Mouse (Mus musculus) C2C12 (cell line): Measurements from ENCODE around the gene Ahnak2. TPM values are rescaled to one million over a fixed set of nuclear protein-coding genes. Genes with fewer than 3 reads are reported as not detected.

Source experiments
- H3K27me3 ChIP-seq: one replicate; pipeline ENCODE4 v1.6.1; 2011; ENCODE audit not compliant: control insufficient read depth, insufficient read depth, insufficient read length
- H3K36me3 ChIP-seq: one replicate; pipeline ENCODE4 v1.6.1; 2011; ENCODE audit not compliant: control insufficient read depth, insufficient read depth
- H3K4me3 ChIP-seq: one replicate; pipeline ENCODE4 v1.5.1; 2011; ENCODE audit warnings: mild to moderate bottlenecking, control low read depth; ENCODE audit not compliant: poor library complexity, insufficient read depth, severe bottlenecking
- H3K79me2 ChIP-seq: one replicate; pipeline ENCODE4 v1.6.1; 2011; ENCODE audit not compliant: control insufficient read depth, insufficient read depth
- H3K79me3 ChIP-seq: one replicate; pipeline ENCODE4 v1.6.1; 2011; ENCODE audit warnings: low read depth, control low read depth
- H3ac ChIP-seq: one replicate; pipeline ENCODE3; 2011; ENCODE audit warnings: low read depth; ENCODE audit not compliant: control insufficient read depth, insufficient read length
- CEBPB ChIP-seq: IDR thresholded peaks from one replicate; pipeline ENCODE4 v1.6.1; 2011; ENCODE audit warnings: low read depth, mild to moderate bottlenecking, control low read depth, moderate library complexity
- CTCF ChIP-seq: IDR thresholded peaks from one replicate; pipeline ENCODE4 v1.5.1; 2011; ENCODE audit not compliant: control insufficient read depth, insufficient read depth, insufficient read length
- FOSL1 ChIP-seq: IDR thresholded peaks from one replicate; pipeline ENCODE4 v1.8.0; 2011; ENCODE audit warnings: mild to moderate bottlenecking, low read length; ENCODE audit not compliant: poor library complexity, insufficient read depth, severe bottlenecking
- MAX ChIP-seq: IDR thresholded peaks from one replicate; pipeline ENCODE4 v1.6.1; 2011; ENCODE audit warnings: mild to moderate bottlenecking, control low read depth
- MYOD1 ChIP-seq: IDR thresholded peaks from one replicate; pipeline ENCODE4 v1.6.1; 2011; ENCODE audit warnings: low read depth; ENCODE audit not compliant: control insufficient read depth, insufficient read length
- MYOG ChIP-seq: IDR thresholded peaks from one replicate; pipeline ENCODE4 v1.6.1; 2011; ENCODE audit not compliant: control insufficient read depth, insufficient read length; ENCODE audit errors: extremely low read depth
- USF1 ChIP-seq: IDR thresholded peaks from one replicate; pipeline ENCODE4 v1.6.1; 2011; ENCODE audit warnings: low read depth, mild to moderate bottlenecking, control low read depth, moderate library complexity
- polyA plus RNA-seq: library from polyadenylated mRNA; unstranded; fragments of >200 nt; fragmentation: generic; extraction: Trizol; gene quantifications from one replicate; pipeline ENCODE4 v1.2.1, GENCODE M21; 2012; ENCODE audit warnings: missing spikeins

The Ahnak2 gene
- polyA plus RNA-seq, 1 experiment, result 15.8 TPM

- Histone ChIP-seq H3K4me3 (no peak overlapping the region), H3ac (no peak overlapping the region), H3K79me2 (no peaks in the 10 kb centered on the region), H3K27me3 (no peaks in the 10 kb centered on the region), H3K36me3 (peaks cover 36% of the 10 kb centered on the region), H3K79me3 (no peaks in the 10 kb centered on the region)
- TF ChIP-seq MYOD1 (no peak), FOSL1 (no peak), CEBPB (no peak), CTCF (no peak), USF1 (no peak), MAX (no peak), MYOG (no peak)
Observed at GRCm38 (mm10) chr12:112735896-112736635, 66.4 kb downstream of the Ahnak2 start.

DNA sequence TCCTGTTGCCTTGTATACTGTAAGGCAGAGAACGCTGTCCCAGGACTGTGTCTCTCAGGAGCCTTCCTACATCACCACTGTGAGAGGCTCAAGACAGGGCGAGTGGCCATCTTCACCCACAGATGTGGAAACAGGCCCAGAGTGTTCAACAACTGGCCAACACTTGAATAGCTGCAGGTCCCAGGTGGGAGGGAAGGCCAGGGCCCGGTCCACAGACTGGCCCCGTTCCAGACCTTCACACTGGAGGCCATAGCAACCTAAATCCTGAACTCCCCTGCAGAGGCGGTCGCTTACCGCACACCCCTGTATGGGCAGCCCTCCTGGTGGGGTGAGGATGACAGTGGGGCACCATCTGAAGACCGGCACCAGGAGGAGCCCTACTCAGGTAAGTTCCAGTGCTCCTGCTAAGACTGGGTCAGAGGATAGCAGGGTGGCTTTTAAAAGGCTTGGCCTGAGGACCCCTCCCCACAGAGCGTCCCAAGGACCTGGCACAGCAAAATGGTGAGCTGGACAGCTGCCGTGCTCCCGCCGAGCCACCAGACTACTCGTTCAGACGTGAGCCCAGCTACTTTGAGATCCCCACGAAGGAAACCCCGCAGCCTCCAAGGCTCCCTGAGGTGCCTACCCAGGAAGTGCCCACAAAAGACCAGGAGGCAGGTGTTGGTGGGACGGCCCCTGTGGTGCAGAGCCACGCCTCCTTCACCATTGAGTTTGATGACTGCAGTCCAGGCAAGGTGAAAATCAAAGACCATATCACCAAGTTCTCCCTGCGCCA, 67.4 kb downstream of the Ahnak2 start:
- H3K4me3 ChIP-seq, result no peak overlapping the region
- no peak for TF ChIP-seq USF1
- TF ChIP-seq CTCF, result no peak
- no peak for TF ChIP-seq FOSL1
- no peak for TF ChIP-seq MYOG
- no peak for TF ChIP-seq MYOD1
- no peak for TF ChIP-seq CEBPB
- no peak for TF ChIP-seq MAX
- H3K79me3 ChIP-seq, result no peaks in the 10 kb centered on the region
- no peaks in the 10 kb centered on the region for H3K27me3 ChIP-seq
- peaks cover 2% of the 10 kb centered on the region for H3K79me2 ChIP-seq
- peaks cover 31% of the 10 kb centered on the region for H3K36me3 ChIP-seq
- H3ac ChIP-seq, result no peak overlapping the region

DNA sequence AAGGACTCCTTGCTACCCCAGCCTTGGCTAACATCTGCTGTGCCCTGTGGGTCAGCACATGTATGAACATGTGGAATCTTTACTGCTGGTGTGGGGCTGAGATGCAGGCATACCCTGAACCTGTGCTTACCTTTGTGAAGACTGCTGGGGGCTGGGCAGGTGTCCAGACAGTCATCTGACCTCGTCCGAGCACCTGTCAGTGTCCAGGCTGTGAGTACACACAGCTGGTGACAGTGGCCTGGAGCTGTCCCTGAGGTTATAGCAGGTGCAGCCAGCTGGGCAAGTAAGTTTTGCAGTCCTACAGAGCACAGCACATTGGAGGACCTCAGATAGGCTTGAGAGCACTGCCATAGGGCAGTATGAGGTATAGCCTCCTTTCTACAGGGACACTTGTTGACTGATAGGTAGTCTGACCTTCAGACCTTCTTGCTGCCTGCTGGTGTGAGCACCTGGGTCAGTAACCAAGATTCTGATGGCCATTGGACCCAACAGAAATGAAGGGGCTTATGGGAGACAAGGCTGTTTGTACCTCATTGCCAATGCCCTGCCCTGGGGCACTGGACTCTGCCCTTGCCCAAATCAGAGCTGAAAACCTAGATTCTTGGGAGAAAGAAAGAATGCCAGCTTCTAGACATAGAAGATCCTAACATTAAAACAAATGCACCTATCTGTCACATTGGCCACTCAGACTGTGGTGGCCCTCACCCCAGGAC, 68.2 kb downstream of the Ahnak2 start:
- Histone ChIP-seq H3ac (no peak overlapping the region), H3K4me3 (no peak overlapping the region), H3K79me3 (peaks cover 4% of the 10 kb centered on the region), H3K36me3 (peaks cover 36% of the 10 kb centered on the region), H3K79me2 (peaks cover 10% of the 10 kb centered on the region), H3K27me3 (no peaks in the 10 kb centered on the region)
- no peak for TF ChIP-seq MAX

DNA sequence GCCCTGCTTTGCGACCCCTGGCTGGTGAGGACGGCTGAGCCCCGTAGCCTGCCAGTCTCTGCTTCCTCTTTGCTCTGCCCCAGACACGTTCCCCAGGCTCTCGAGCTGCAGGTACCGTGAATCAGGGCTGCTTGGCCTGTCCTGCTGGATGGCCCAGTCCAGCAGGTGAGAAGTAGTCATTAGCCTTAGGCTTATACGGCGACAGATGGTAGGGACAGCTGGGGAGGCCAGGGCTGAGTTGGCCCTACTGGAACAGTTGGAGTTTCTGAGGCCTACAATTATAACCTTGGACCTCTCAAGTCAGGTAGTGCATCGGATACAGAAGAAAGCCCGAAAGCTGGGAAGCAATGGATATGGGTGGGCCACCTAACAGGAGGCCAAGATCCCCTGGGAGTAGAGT, 69.9 kb downstream of the Ahnak2 start:
- Histone ChIP-seq H3K36me3 (peaks cover 41% of the 10 kb centered on the region), H3K27me3 (no peaks in the 10 kb centered on the region), H3ac (no peak overlapping the region), H3K79me3 (peaks cover 7% of the 10 kb centered on the region), H3K4me3 (no peak overlapping the region), H3K79me2 (peaks cover 19% of the 10 kb centered on the region)
- TF ChIP-seq MAX, result no peak
- no peak for TF ChIP-seq FOSL1
- TF ChIP-seq USF1, result no peak
- TF ChIP-seq MYOD1, result no peak
- no peak for TF ChIP-seq CTCF
- no peak for TF ChIP-seq CEBPB
- TF ChIP-seq MYOG, result no peak

DNA sequence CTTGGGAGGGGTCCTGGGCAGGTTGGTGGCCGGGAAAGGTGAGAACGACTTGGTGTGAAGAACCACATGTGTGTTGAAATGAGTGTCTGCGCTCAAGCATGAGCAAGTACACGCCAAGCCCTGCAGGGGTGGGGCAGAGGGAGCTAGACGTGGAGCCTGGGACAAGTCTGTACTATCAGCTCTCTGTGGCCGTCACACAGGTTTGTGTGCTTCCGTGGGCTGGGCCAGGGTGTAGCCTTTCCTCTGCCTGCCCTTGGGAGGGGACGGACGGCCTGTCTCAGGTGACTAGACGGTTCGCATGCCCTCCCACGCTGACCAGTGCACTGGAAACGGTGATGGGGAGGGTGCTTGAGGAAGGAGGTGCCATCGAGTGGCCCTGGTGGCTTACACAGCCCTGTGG, 71.6 kb downstream of the Ahnak2 start:
- peaks cover 9% of the 10 kb centered on the region for H3K79me3 ChIP-seq
- H3K4me3 ChIP-seq, result no peak overlapping the region
- TF ChIP-seq MAX, result no peak
- TF ChIP-seq CEBPB, result no peak
- no peak for TF ChIP-seq USF1
- TF ChIP-seq MYOD1, result no peak
- no peak for TF ChIP-seq FOSL1
- TF ChIP-seq CTCF, result no peak
- no peak for TF ChIP-seq MYOG
- H3K27me3 ChIP-seq, result no peaks in the 10 kb centered on the region
- H3K36me3 ChIP-seq, result peaks cover 31% of the 10 kb centered on the region
- peaks cover 35% of the 10 kb centered on the region for H3K79me2 ChIP-seq
- H3ac ChIP-seq, result no peak overlapping the region
